Mouse (Mus musculus) spleen, adult 18-20 months (tissue): Measurements from ENCODE around the gene Tbc1d21.

Source experiments
- DNase-seq, 2 experiments: peaks; one replicate each; pipeline ENCODE4 v3.0.0; 2022; ENCODE audit warnings: mixed read lengths in 2 of 2

The Tbc1d21 gene

DNA sequence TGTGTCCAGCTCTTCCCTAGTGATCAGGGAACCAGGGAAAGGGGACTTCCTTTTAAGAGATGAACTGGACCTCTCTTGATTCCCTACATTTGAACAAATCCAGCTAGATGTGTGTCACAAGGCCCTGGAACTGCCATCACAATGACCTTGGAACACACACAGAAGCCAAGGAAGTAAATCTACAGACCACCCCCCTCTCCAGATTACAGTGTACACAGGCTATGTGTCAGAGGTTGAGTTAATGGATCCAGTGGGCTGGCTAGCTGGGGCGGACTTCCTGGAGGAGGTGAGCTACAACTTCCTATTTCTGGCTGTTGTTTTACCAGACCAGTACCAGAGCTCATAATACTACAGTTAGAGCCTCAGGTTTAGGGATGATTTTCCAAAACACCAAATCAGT lies at the start of gene Tbc1d21:
Tbc1d21 (minus strand) TSS at position 101 of the 400 bp plus-strand sequence.
- no peak for DNase-seq

DNA sequence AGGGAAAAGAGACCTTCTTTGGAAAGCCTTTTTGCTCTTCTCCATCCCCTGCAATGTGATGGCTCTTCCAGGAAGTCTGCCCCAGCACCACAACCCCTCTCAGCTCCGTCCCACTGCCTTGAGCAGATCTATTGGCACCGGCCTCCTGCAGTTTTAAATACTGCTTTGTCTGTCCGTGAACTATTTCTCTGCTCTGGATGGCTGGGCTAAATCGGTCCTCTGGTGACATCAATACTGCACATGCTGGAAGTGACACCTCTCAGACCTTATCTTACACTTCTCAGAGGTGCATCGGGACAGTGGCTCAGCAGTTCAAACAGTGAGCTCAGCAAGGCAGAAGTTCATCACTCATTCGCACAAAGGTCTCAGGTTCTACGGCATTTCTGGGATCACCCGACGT lies 41.3 kb upstream of the Tbc1d21 start:
- no peak for DNase-seq

DNA sequence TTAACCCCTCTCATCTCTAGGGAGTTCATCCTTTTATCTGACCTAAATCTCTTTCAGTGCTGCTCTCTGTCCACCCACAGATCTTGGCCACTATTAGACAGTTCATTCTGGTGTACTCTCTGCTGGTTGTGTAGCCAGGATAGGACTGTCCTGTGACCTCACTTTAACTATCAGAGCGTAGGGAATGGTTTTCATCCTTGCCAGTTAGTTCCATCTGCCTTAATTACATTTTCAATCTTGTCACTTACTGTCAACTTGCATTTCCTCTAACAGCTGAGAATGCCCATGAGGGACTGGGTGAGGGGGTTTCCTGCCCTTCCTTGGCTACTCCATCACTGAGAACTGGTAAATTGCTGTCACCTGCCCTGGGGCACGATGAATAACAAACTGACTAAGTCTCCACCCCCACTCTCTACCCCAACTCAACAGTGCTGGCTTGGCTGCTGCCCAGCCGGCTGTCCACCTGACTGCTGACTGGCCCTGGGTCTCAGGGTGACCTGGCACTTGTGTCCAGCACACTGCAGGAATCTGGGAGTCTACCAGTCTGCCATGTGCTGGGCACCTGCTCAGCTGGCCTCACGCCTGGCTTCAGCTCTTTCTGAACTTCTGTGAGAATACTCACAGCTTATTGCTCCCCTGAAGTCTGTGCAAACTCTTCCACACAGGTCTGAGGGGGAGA lies 39.9 kb upstream of the Tbc1d21 start:
- DNase-seq = no peak

DNA sequence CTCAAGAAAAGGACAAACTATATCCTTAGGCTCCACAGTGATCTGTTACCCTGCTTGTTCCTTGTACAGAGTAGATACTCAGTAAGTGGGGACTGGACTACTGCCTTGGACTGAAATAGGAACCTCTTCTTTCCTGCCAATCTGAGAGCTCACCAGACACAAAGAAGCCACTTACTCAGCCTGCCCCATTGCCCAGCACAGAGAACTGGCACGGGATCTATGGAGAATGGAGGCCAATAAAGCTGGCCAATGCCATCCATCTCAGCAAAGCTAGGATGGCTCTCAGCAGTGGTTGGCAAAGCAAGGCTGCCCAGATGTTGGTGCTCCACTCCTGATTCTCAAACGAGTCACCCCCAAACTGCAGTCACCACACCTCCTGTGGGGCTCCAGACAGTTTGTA lies 39.0 kb upstream of the Tbc1d21 start:
- DNase-seq = no peak

DNA sequence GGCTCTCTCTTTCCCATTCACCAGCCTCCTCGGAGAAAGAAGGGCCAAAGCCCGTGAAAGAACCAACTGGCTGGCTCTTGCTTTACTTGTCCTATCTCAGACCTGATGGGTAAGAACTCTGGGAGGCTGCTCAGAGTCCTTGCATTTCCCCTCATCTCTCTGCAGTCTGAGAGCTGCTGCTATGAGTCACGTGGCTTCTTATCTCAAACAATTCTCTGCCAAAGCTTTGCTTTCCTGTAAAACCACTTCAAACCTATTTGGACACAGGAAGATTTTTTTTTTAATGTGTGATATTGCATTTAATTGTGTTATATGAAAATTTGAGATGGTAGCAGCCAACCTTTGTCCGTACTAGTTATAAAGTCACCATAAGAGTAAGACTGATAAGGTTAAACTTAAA lies 34.2 kb upstream of the Tbc1d21 start:
- DNase-seq = no peak

DNA sequence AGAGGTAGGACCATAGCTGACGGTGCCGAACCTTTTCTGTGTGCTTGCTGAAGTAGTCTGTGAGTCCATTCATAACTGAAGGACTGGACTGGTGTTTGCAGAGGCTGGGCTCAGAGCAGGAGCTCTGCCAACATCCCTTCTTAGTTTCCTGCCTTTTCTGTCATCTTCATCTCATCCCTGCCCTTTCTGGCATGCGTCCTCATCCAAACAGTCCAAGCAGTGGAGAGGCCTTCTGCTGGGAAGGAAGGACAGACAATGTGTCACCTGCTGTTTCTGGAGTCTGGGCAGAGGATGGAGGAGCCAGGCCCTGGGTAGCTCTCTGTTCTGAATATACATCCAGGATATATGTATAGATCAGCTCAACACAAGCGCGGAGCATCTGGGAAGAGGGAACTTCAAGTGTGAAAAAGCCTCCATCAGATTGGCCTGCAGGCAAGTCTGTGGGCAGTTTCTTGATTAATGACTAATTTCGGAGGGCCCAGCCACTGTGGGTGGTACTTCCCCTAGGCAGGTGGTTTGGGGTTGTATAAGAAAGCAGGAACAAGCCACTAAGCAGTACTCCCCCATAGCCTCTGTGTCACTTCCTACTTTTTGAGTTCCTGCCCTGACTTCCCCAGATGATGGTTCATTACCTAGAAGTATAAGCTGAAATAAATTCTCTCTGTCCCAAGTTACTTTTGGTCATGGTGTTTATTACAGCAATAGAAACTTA lies 31.3 kb upstream of the Tbc1d21 start:
- no peak for DNase-seq

DNA sequence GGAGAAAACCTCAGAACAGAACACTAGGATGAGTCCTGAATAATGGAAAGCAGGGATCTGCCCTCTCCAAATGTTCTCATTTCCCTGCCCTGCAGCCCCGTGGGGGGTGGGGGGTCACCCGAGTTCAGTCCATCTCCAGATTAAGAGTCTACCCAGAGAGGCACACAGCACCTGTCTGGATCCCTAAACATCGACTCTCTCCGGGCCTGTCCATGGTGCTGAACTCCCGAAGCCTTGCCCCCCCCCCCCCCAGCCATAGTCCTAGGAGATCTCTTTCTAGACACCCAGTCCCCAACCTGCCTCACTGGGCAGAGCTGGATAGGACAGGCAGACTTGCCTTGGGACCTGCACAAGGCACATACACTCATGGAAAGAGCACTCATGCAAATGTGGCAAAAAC lies 29.4 kb upstream of the Tbc1d21 start:
- DNase-seq = no peak

DNA sequence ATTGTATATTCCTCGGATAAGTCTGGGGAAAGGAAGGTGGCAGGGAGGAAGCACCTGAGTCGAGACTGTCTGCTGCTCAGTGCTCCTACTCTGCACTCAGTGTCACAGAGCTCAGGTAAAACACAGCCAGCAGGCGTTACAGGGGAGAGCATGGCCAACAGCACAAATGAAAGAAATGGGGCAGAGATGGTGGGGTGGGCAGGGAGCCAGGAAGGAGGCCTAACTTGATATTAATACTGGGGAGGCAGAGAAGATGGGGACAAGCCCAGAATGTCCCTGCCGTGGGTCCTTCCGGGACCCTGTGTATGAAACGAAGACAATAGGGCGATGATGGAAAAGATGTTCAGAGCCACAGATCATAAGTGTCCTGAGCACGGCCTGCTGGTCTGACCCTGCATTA lies 24.4 kb upstream of the Tbc1d21 start:
- no peak for DNase-seq

DNA sequence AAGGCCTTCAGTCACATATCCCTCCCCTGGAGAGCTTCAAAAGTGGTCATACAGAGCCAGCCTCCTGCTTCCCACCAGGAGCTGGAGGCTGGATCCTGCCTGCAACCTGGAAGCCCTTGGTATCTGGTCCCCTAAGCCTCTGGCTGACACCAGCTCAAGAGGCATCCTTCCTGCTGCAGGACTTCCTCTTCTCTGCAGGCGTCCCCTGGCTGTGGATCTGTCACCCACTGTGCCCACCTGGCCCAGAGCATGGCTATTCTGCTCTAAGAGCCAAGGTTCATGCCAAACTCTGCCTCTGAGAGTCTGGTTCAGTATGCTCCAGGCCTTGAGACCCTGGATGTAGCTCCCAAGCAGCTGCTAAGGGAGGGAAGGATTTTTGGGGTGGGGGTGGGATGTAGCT lies 23.6 kb upstream of the Tbc1d21 start:
- DNase-seq = no peak

DNA sequence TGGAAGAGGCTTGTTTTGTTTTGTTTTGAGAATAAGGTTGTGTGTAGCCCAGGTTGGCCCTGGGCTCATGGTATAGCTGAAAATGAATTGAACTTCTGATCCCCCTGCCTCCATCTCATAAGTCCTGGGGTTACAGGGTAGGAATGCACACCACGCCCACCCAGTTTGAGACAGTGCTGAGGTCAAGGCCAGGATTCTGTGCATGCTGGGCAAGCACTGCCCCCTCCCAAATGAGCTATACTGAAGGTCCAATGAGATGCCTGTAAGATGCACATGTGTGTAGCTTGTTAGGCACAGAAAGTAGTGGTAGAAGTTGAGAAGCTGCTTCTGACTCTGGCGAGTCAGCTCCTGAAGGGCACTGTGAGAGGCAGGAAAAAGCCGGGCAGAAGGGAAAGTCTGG lies 18.1 kb upstream of the Tbc1d21 start:
- DNase-seq = no peak

DNA sequence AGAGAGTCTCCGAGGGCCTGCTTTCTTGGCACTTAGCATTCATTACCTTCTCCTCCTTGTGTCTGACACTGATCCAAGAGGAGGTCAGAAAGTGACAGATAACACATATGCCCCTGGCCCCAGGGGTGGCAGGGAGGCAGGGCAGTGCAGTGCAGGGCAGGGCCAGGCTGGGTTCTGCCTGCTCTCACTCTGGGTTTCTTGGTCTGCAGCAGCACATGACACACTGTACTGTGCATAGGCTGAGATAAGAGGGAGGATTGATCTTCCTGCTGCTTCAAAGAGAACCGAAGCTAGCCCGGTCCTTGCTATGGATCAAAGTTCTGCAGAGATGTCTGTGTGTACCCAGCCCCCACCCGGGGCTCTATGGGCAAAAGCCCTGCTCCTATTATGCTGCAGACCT lies 8.6 kb upstream of the Tbc1d21 start:
- no peak for DNase-seq

DNA sequence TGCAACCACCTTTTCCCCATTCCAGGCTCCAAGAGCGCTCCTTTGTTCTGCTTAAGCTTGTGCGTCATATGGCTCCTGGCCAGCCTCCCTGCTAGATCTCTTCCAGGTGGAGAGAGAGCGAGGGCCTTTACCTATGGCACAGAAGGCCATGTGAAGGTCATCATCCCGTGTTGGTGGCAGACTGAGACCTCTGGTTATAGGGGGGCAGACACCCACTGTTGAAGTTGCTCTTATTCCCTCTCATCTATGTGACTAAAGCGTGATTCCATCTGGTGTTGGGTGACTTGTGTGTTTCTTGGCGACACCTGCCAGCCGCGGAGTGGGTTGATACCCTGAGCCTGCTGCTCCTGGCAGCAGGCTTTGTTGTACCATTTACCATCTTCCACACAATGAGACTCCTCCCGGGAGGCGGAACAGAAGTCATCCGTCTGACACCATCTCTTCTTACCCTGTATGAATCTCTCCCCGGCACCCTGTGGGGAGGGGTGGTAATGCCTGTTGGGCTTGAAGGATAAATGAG lies 3.7 kb upstream of the Tbc1d21 start:
- DNase-seq = no peak

DNA sequence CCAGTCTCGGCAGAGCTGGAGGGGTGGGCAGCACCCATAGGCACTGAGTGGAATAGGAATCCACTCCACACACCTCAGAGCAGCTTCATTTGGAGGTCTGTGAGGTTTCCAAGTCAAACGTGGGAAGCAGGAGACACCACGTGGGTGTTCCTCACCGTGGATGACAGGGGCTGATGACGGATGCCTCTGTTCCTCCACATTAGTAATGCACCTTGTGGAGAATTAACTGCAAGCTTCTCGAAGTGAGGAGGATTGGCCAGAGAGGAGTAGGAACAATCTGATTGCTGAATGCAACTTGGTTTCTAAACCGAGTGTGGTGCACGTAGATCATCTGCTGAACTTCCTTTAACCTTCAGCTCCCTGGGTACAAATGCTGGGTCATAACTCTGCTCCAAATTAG lies 1.7 kb upstream of the Tbc1d21 start:
- DNase-seq = no peak

DNA sequence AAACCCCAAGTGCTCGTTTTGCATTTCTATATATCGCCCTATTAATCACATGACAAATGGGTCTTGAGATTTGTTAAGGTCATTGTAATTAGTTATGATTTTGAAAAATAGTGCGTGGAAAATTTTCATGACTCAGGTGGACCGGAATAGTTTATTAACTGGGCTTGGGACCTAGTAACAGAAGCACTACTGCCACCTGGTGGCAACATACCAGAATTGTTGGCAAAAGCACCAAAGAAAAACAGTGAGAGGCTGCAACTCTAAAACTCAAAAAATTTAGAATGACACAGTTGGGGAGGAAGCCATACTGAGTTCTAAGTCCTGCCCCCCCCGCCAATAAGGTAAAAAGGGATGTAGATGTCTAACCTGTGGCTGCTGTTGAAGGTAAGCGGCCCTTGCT lies 611 bp downstream of the Tbc1d21 start:
- peak in 1 of 2 experiments; percentile 19 for DNase-seq

DNA sequence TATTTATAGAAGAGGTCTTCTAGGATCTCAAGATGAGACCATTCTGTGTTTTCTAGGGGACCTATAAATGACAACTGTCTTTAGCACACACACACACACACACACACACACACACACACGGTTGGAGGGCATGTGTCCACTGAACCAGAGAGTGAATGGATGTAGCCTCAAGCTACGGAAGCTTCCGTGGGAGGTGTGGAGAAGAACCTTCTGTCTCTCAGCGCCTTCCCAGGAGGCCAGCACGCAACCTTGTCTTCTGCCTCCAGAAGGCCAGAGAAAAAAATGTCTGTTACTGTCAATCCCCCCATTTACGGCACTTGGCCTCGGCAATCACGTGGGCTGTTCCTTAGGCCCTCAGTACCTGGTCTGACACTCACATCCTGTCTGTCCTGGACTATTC lies 5.9 kb downstream of the Tbc1d21 start:
- DNase-seq = no peak

DNA sequence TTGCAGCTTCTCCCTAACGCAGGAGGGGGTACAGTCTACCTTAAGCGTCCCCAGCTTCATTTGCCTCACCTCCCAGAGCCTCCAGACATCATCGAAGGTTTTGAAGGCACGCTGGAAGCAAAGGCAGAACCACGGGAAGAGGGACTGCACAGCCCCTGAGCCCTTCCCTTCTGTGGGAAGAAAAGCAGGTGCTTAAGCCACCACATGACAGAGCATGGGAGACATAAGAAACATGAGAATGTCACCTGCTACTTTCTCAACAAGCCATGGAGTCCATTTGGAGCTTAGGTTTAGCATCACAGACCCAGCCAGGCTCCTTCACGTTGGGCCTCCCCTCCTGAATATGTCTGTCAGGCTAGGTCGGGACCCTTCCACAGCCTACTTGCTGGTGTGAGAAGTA lies 8.3 kb downstream of the Tbc1d21 start:
- no peak for DNase-seq

DNA sequence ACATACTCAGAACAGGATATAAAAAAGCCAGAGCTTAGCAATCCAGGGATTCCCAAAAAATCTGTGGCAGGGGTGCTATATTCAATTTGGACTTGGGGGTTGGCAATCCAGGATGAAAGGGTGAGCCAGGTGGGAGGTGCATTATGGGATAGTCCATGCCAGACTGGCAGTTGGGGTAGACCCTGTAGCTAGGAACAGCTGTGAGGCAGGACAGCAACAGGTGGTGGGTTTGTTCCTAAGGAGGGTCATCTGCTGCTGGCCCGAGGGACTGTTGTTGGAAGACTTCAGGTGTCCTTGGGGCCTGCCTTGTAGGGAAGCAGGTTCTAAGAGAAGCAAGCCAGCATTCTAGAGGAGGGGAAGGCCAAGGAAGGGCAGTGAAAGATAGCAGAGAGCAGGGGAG lies 8.9 kb downstream of the Tbc1d21 start:
- DNase-seq = no peak

DNA sequence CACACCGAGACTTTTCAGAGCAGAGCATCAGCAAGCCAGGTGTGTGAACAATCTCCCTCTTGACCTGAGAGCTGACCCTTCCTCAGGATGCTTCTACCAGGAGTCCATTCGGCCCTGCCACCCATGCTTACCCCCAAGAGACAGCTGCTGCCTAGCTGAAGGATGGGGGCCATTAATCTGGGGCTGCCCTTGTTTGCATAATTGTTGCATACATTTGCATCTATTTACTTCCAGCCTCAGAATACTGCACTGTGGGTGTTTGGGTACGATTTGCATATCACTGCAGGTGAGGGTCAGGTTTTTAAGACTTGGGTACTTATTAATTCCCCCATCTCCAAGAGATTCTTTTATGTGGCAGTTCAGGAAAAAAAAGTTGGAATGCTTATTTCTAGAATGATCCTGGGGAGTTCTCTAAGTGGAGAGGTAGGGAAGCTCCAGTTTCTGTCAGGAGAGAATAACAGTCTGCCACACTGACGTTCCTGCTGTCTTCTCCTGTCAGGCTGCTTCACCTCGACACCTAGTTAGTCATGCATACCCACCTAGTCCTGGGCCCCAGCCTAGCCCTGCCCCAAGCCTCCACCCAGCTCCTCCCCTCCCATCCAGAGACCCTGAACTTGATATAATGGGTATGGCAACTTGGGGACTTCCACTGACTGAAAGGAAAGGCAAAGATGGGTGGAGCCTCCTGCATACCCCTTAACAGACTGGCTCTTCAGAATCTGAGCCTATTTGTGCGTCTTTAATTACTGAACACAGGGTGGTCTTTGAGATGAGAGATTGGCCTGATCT lies 14.8 kb downstream of the Tbc1d21 start:
- DNase-seq = no peak

DNA sequence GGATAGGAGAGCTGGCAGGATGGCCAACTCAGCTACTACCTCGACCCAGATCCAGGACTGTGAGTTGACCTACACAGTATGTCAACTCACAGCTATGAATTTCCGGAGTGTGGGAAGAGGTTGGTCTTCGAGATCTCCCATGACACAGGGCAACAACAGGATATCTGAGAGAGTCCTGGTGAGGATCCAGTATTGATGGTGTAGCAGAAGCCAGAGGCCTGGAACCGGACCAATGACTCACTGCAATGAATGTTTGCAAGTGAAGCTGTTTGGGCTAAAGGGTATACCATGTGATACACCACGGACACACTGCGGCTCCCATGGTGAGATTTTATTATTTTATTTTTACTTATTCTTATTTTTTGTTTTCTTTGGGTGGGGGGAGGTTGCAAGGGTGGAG lies 15.6 kb downstream of the Tbc1d21 start:
- DNase-seq = no peak

DNA sequence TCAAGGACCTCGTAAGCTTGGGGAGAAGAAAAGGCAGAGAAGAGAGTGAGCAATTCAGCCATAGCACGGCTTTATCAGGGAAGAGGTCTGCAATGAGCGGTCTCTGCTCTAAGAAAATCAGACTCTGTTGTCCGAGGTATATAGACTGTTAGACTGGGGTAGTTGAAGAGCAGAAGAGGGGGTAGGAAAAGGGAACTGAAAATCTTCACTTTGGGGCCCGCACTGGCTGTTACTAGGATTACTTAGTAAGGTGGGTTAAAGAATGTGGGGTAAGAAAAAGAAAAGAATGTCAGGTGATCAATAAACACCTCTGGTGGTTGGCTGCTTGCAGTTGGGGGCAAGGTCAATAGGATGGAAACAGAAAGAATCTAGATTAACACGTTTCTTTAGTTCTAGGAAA lies 17.0 kb downstream of the Tbc1d21 start:
- no peak for DNase-seq

DNA sequence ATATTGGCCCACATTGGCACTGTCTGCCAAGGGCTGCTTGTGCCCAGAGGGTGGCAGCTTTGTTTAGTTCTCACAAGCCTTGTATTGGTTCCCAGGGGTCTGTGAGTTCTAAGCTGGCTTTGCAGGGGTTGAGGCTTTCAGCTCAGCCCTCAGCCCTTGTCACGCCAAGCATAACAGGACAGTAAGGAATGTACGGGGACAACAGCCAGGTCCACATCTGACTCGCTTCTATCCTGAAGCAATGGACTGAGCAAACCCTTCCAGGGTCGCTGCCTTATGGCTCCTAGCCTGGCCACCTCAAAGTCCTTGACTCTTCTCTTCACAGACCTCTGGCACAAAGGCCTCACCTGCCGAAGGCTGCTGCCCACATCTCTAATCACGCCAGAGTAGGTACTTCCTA lies 22.5 kb downstream of the Tbc1d21 start:
- no peak for DNase-seq

DNA sequence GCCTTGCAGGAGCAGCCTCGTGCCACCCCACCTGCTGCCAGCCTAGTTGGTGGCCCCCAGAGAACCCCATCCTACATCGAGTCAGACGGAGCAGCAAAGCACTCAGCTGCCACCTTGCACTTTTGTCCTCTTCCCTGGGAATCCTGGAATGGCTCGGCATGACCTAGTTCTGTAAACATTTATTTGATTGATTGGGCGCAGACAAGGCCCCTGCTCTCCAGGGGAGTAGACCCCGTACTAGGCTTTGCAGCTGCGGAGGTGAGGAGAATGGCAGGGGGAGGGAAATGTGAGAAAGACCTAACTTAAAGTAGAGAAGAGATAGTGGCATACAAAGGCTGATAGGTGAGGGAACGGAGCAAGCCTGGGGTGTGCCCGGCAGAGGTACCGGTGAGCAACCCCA lies 23.8 kb downstream of the Tbc1d21 start:
- no peak for DNase-seq

DNA sequence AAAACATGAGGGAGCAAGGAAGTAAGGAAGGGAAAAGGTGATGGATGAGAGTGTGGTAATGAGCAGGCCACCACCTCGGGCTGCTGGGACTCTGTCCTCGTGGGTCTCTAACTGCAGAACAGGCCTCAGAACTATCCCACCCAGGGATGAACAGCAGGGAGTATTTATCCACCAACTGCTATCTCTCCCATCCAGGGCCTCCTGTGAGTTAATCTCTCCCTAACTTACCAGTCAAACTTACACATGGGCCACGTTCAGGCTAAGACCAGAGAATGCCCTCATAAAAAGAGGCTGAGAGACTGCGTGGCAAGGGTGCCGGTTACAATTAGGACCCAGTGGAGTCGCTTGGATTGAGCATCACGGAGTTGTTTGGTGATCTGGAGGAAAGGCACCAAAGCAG lies 24.3 kb downstream of the Tbc1d21 start:
- DNase-seq = no peak

DNA sequence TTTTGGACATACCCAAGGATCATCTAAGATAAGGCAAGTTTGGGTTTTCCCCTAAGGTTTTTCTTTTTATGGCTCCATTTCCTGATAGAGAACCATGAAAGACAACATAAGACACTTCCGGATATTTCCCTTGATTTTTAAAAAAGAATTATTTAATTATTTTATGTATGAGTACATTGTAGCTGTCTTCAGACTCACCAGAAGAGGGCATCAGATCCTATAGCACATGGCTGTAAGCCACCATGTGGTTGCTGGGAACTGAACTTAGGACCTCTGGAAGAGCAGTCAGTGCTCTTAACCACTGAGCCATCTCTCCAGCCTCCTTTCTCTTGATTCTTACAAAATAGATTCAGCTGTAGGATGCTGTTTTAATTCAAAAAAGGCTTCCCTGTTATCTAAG lies 28.5 kb downstream of the Tbc1d21 start:
- DNase-seq = no peak
